In genomic region chr11:116814884-116815415, GRCm38 (mm10) we compare ENCODE assay signal across 9 mouse cellular contexts. TPM values are rescaled to one million over a fixed set of nuclear protein-coding genes. Genes with fewer than 3 reads are reported as not detected.
DNase-seq lines count a peak whose midpoint lies in the region; ATAC-seq and TF ChIP-seq lines count a peak whose summit lies in the region.
"Had no signal": no experiment of that assay in that cellular context is flagged by ENCODE, and none has a peak within 500 bp of the region (broad histone marks: within the 10 kb centered on the region; RNA-seq: fewer than 3 reads in every experiment).

No protein-coding gene starts in this region.

- H3K27ac ChIP-seq in embryonic facial prominence, embryonic 14.5 days (replicated peaks; ENCODE audit: low read depth, low read length): peak overlapping the region; percentile 94
- H3K27ac ChIP-seq in hindbrain, postnatal 0 days: peak overlapping the region; percentile 95
- peak overlapping the region; percentile 99 for H3K27ac ChIP-seq in neural tube, embryonic 13.5 days (replicated peaks)
- H3K27ac ChIP-seq in thymus, adult 2 months (ENCODE audit: control insufficient read depth, insufficient read depth, low read length): no peak overlapping the region

- peaks cover 52% of the 10 kb centered on the region for H3K4me1 ChIP-seq in embryonic facial prominence, embryonic 14.5 days (ENCODE audit: control insufficient read depth, insufficient read depth, low read length)
- H3K4me1 ChIP-seq in hindbrain, postnatal 0 days (ENCODE audit: insufficient read depth, low read length): peaks cover 41% of the 10 kb centered on the region
- peaks cover 87% of the 10 kb centered on the region for H3K4me1 ChIP-seq in neural tube, embryonic 13.5 days (replicated peaks)
- H3K4me1 ChIP-seq in thymus, adult 2 months (replicated peaks; ENCODE audit: control insufficient read depth, insufficient read depth, low read length): peaks cover 13% of the 10 kb centered on the region

- no peaks in the 10 kb centered on the region for H3K36me3 ChIP-seq in embryonic facial prominence, embryonic 14.5 days (ENCODE audit: control insufficient read depth, insufficient read depth, low read length)
- H3K36me3 ChIP-seq in hindbrain, postnatal 0 days (ENCODE audit: insufficient read depth, low read length): no peaks in the 10 kb centered on the region
- no peaks in the 10 kb centered on the region for H3K36me3 ChIP-seq in neural tube, embryonic 13.5 days
- no peaks in the 10 kb centered on the region for H3K36me3 ChIP-seq in thymus, adult 2 months (ENCODE audit: control insufficient read depth, insufficient read depth, low read length)

- no peak overlapping the region for H3K4me3 ChIP-seq in embryonic facial prominence, embryonic 14.5 days (ENCODE audit: low read depth, low read length)
- H3K4me3 ChIP-seq in hindbrain, postnatal 0 days (ENCODE audit: low read length): no peak overlapping the region
- no peak overlapping the region for H3K4me3 ChIP-seq in neural tube, embryonic 13.5 days
- H3K4me3 ChIP-seq in thymus, adult 2 months (ENCODE audit: control insufficient read depth, insufficient read depth, low read length): no peak overlapping the region

- no peak for TF ChIP-seq POLR2A in thymus, adult 2 months (IDR thresholded peaks at IDR 0.05; ENCODE audit: control insufficient read depth, extremely low read depth, insufficient read depth, low read length, poor library complexity)

- WGBS in embryonic facial prominence, embryonic 14.5 days: 15% methylated on average over 6 of the region's 7 CpGs
- WGBS in hindbrain, postnatal 0 days: 15% methylated on average over 7 of the region's 7 CpGs
- 17% methylated on average over 7 of the region's 7 CpGs for WGBS in neural tube, embryonic 13.5 days
- WGBS in thymus, adult 2 months: 84% methylated on average over 7 of the region's 7 CpGs

- H3K4me2 ChIP-seq in embryonic facial prominence, embryonic 14.5 days (ENCODE audit: low read depth, low read length): peak overlapping the region; percentile 38
- peak overlapping the region; percentile 10; the same call in 1 of the 2 replicates for H3K4me2 ChIP-seq in hindbrain, postnatal 0 days (ENCODE audit: low read depth, low read length)
- H3K4me2 ChIP-seq in neural tube, embryonic 13.5 days: peak overlapping the region; percentile 28

- H3K27me3 ChIP-seq in embryonic facial prominence, embryonic 14.5 days (replicated peaks; ENCODE audit: control insufficient read depth, insufficient read depth, low read length): no peaks in the 10 kb centered on the region
- H3K27me3 ChIP-seq in hindbrain, postnatal 0 days (ENCODE audit: insufficient read depth, low read length): no peaks in the 10 kb centered on the region
- no peaks in the 10 kb centered on the region for H3K27me3 ChIP-seq in neural tube, embryonic 13.5 days
- no peaks in the 10 kb centered on the region for H3K27me3 ChIP-seq in thymus, adult 2 months (ENCODE audit: control insufficient read depth, insufficient read depth, low read length)
- H3K27me3 ChIP-seq: Patski had no signal

- peak overlapping the region; percentile 53; the same call in 1 of the 2 replicates for H3K9ac ChIP-seq in embryonic facial prominence, embryonic 14.5 days (ENCODE audit: low read depth, low read length)
- peak overlapping the region; percentile 28; the same call in 1 of the 2 replicates for H3K9ac ChIP-seq in hindbrain, postnatal 0 days (replicated peaks; ENCODE audit: low read length)
- peak overlapping the region; percentile 63; the same call in 1 of the 2 replicates for H3K9ac ChIP-seq in neural tube, embryonic 13.5 days

- 0 out of 2 replicates have a peak, but pooled peaks have one; percentile 0 for TF ChIP-seq CTCF in hindbrain, postnatal 0 days (IDR thresholded peaks at IDR 0.05; ENCODE audit: low read depth)
- no peak for TF ChIP-seq CTCF in thymus, adult 2 months (IDR thresholded peaks at IDR 0.05; ENCODE audit: borderline replicate concordance, control insufficient read depth, extremely low read depth, insufficient read depth, low read length, poor library complexity)

- peak; percentile 48 for DNase-seq in kidney, postnatal 10 days
- no peak for DNase-seq in kidney, adult 9 months
- peak; percentile 82 for DNase-seq in embryonic facial prominence, embryonic 14.5 days (ENCODE audit: low spot score)
- peak; percentile 40 for DNase-seq in hindbrain, postnatal 0 days (ENCODE audit: low spot score)
- no peak for DNase-seq in thymus, adult 2 months
- DNase-seq in adrenal gland, adult 2 months: no peak
- DNase-seq in urinary bladder, postnatal 36 days (ENCODE audit: low spot score in 2 of 2): no peak

- ATAC-seq in embryonic facial prominence, embryonic 14.5 days (ENCODE audit: low read depth): no peak
- no peak for ATAC-seq in hindbrain, postnatal 0 days
- ATAC-seq in neural tube, embryonic 13.5 days (ENCODE audit: low read depth): no peak
- ATAC-seq: Patski had no signal

- no peaks in the 10 kb centered on the region for H3K9me3 ChIP-seq in embryonic facial prominence, embryonic 14.5 days (ENCODE audit: control insufficient read depth, low read length)
- no peaks in the 10 kb centered on the region for H3K9me3 ChIP-seq in hindbrain, postnatal 0 days (ENCODE audit: low read length)
- no peaks in the 10 kb centered on the region for H3K9me3 ChIP-seq in neural tube, embryonic 13.5 days

RNA-seq across cellular contexts. Expression of gene Mxra7, which starts 12.9 kb away (rescaled TPM):
- polyA plus RNA-seq in embryonic facial prominence, embryonic 14.5 days (2014; fragmentation: Nextera tagmentation; extraction: Ambion mirVana): 17.3 and 17.6 TPM in 2 replicates
- total RNA-seq in hindbrain, postnatal 0 days (2014; rRNA removed): 36.6 and 38.3 TPM in 2 replicates
- 41.9 and 50.2 TPM in 2 replicates for polyA plus RNA-seq in hindbrain, postnatal 0 days (2015; fragmentation: Nextera tagmentation; extraction: Ambion mirVana)
- polyA plus RNA-seq in neural tube, embryonic 13.5 days (2015; fragmentation: Nextera tagmentation; extraction: Ambion mirVana): 59.4 and 62.0 TPM in 2 replicates
- polyA plus RNA-seq in thymus, adult 2 months (2012; rRNA removed): 8.6 and 14.2 TPM in 2 replicates
- 10 to 100 TPM; 37.2 to 78.7 TPM for total RNA-seq in adrenal gland, adult 2 months (2021)
- polyA plus RNA-seq in adrenal gland, adult 2 months (2012; rRNA removed): 282 and 392 TPM in 2 replicates

RNA-seq across cellular contexts. Expression of gene Mettl23, which starts 28.1 kb away (rescaled TPM):
- 75.8 and 77.4 TPM in 2 replicates for polyA plus RNA-seq in embryonic facial prominence, embryonic 14.5 days (2014; fragmentation: Nextera tagmentation; extraction: Ambion mirVana)
- total RNA-seq in hindbrain, postnatal 0 days (2014; rRNA removed): 30.1 and 43.2 TPM in 2 replicates
- 50.8 and 54.4 TPM in 2 replicates for polyA plus RNA-seq in hindbrain, postnatal 0 days (2015; fragmentation: Nextera tagmentation; extraction: Ambion mirVana)
- 71.8 and 76.7 TPM in 2 replicates for polyA plus RNA-seq in neural tube, embryonic 13.5 days (2015; fragmentation: Nextera tagmentation; extraction: Ambion mirVana)
- polyA plus RNA-seq in thymus, adult 2 months (2012; rRNA removed): 69.9 and 82.6 TPM in 2 replicates
- total RNA-seq in adrenal gland, adult 2 months (2021): 10 to 100 TPM; 22.5 to 35.2 TPM
- 25.9 and 26.6 TPM in 2 replicates for polyA plus RNA-seq in adrenal gland, adult 2 months (2012; rRNA removed)

RNA-seq across cellular contexts. Expression of gene Jmjd6, which starts 28.3 kb away (rescaled TPM):
- 72.9 and 74.8 TPM in 2 replicates for polyA plus RNA-seq in embryonic facial prominence, embryonic 14.5 days (2014; fragmentation: Nextera tagmentation; extraction: Ambion mirVana)
- total RNA-seq in hindbrain, postnatal 0 days (2014; rRNA removed): 31.9 and 37.5 TPM in 2 replicates
- polyA plus RNA-seq in hindbrain, postnatal 0 days (2015; fragmentation: Nextera tagmentation; extraction: Ambion mirVana): 48.1 and 48.6 TPM in 2 replicates
- 75.3 and 81.2 TPM in 2 replicates for polyA plus RNA-seq in neural tube, embryonic 13.5 days (2015; fragmentation: Nextera tagmentation; extraction: Ambion mirVana)
- polyA plus RNA-seq in thymus, adult 2 months (2012; rRNA removed): 37.3 and 46.3 TPM in 2 replicates
- 10 to 100 TPM; 30.6 to 50.7 TPM for total RNA-seq in adrenal gland, adult 2 months (2021)
- 17.3 and 18.8 TPM in 2 replicates for polyA plus RNA-seq in adrenal gland, adult 2 months (2012; rRNA removed)

RNA-seq across cellular contexts. Expression of gene Mfsd11, which starts 37.3 kb away (rescaled TPM):
- 42.8 and 43.9 TPM in 2 replicates for polyA plus RNA-seq in embryonic facial prominence, embryonic 14.5 days (2014; fragmentation: Nextera tagmentation; extraction: Ambion mirVana)
- total RNA-seq in hindbrain, postnatal 0 days (2014; rRNA removed): 38.7 and 45.6 TPM in 2 replicates
- polyA plus RNA-seq in hindbrain, postnatal 0 days (2015; fragmentation: Nextera tagmentation; extraction: Ambion mirVana): 56.8 and 62.8 TPM in 2 replicates
- 42.9 and 47.3 TPM in 2 replicates for polyA plus RNA-seq in neural tube, embryonic 13.5 days (2015; fragmentation: Nextera tagmentation; extraction: Ambion mirVana)
- polyA plus RNA-seq in thymus, adult 2 months (2012; rRNA removed): 32.9 and 33.0 TPM in 2 replicates
- 10 to 100 TPM; 31.3 to 43.6 TPM for total RNA-seq in adrenal gland, adult 2 months (2021)
- polyA plus RNA-seq in adrenal gland, adult 2 months (2012; rRNA removed): 36.8 and 48.1 TPM in 2 replicates

RNA-seq across cellular contexts. Expression of gene Srsf2, which starts 37.9 kb away (rescaled TPM):
- 663 and 697 TPM in 2 replicates for polyA plus RNA-seq in embryonic facial prominence, embryonic 14.5 days (2014; fragmentation: Nextera tagmentation; extraction: Ambion mirVana)
- 228 and 253 TPM in 2 replicates for total RNA-seq in hindbrain, postnatal 0 days (2014; rRNA removed)
- polyA plus RNA-seq in hindbrain, postnatal 0 days (2015; fragmentation: Nextera tagmentation; extraction: Ambion mirVana): 454 and 491 TPM in 2 replicates
- 624 and 649 TPM in 2 replicates for polyA plus RNA-seq in neural tube, embryonic 13.5 days (2015; fragmentation: Nextera tagmentation; extraction: Ambion mirVana)
- polyA plus RNA-seq in thymus, adult 2 months (2012; rRNA removed): 1,171 and 1,772 TPM in 2 replicates
- total RNA-seq in adrenal gland, adult 2 months (2021): 100 to 1,000 TPM; 223 to 256 TPM
- 693 and 1,121 TPM in 2 replicates for polyA plus RNA-seq in adrenal gland, adult 2 months (2012; rRNA removed)

Comparison
In these comparisons a context has a peak if more than half of its experiments do, and no peak if none do; other contexts are left out.
1. DNase-seq: peak in kidney, postnatal 10 days (single experiment), embryonic facial prominence, embryonic 14.5 days (single experiment) and hindbrain, postnatal 0 days (single experiment); none in kidney, adult 9 months (single experiment), thymus, adult 2 months (single experiment), adrenal gland, adult 2 months (single experiment) and urinary bladder, postnatal 36 days (0 of 2).
2. Peak in every context shown above with its lines, with median percentiles within 50 percentile points of each other: H3K4me2 ChIP-seq and H3K9ac ChIP-seq.